In the genomic region with DNA sequence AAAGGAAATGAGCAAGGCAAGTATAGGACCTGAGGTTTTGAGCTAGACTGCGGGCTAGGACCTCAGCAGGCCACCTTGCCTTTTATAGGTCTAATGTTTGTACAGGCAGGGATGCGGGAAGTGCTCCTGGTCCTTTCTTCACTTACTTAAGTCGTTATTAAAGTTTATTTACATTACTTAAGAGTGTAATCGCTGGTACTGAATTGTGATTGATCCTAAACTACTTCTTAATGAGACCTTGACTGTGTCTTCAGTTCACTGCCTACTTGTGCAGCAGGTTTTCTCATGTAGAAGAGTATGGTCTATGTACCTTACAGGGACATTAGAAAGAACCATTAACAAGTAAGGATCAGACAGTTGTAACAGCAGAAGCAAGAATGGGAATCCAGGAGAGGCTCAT, we compare ENCODE assay signal across 32 mouse cellular contexts. TPM values are rescaled to one million over a fixed set of nuclear protein-coding genes. Genes with fewer than 3 reads are reported as not detected.
"Had no signal": no experiment of that assay in that cellular context is flagged by ENCODE, and none has a peak within 500 bp of the region (broad histone marks: within the 10 kb centered on the region; RNA-seq: fewer than 3 reads in every experiment).

No protein-coding gene starts in this region.

- H3K4me1 ChIP-seq: heart, embryonic 12.5 days; heart, embryonic 15.5 days; hindbrain, embryonic 10.5 days; hindbrain, embryonic 12.5 days; hindbrain, embryonic 13.5 days; hindbrain, embryonic 15.5 days; intestine, embryonic 15.5 days; kidney, embryonic 15.5 days had no signal

- DNase-seq: heart, postnatal 10 days; heart, postnatal 14 days; heart, postnatal 36 days; heart, postnatal 4 days; kidney, adult 11 months; kidney, adult 18-20 months; kidney, adult 2 months; kidney, adult 8-10 months; kidney, adult 9 months; kidney, postnatal 10 days; kidney, postnatal 14 days; kidney, postnatal 25 days; kidney, postnatal 36 days; kidney, postnatal 4 days; layer of hippocampus, adult 9-11 months; layer of hippocampus, postnatal 36 days had no signal

- H3K27ac ChIP-seq: heart, embryonic 13.5 days; heart, embryonic 15.5 days; hindbrain, embryonic 10.5 days; hindbrain, embryonic 12.5 days; hindbrain, embryonic 13.5 days; hindbrain, embryonic 14.5 days; hindbrain, embryonic 15.5 days; hindbrain, postnatal 0 days; intestine, embryonic 15.5 days; kidney, embryonic 15.5 days; kidney, postnatal 0 days; left cerebral cortex, adult 2 months had no signal

- H3K9ac ChIP-seq: heart, embryonic 12.5 days; heart, embryonic 13.5 days; heart, embryonic 15.5 days; hindbrain, embryonic 12.5 days; hindbrain, embryonic 13.5 days; hindbrain, embryonic 14.5 days; hindbrain, embryonic 15.5 days; intestine, embryonic 15.5 days; kidney, embryonic 15.5 days had no signal

- H3K9me3 ChIP-seq: heart, embryonic 12.5 days; heart, embryonic 13.5 days; heart, embryonic 15.5 days; hindbrain, embryonic 10.5 days; hindbrain, embryonic 12.5 days; hindbrain, embryonic 13.5 days; hindbrain, embryonic 15.5 days; intestine, embryonic 15.5 days; kidney, embryonic 15.5 days had no signal

- H3K4me3 ChIP-seq: heart, embryonic 12.5 days; heart, embryonic 13.5 days; heart, embryonic 15.5 days; hindbrain, embryonic 10.5 days; hindbrain, embryonic 12.5 days; hindbrain, embryonic 13.5 days; hindbrain, embryonic 15.5 days; intestine, embryonic 15.5 days; kidney, embryonic 15.5 days; layer of hippocampus, adult 2 months; left cerebral cortex, adult 2 months had no signal

RNA-seq across cellular contexts. Expression of a gene that starts 29.5 kb away (rescaled TPM):
- total RNA-seq: heart, postnatal 14 days; heart, postnatal 25 days; heart, postnatal 36 days; hematopoietic stem cell, adult 5-6 weeks had no signal
